Mouse (Mus musculus) C2C12 (cell line): ENCODE results near the gene Adgrg2.

ENCODE experiments used
- CTCF ChIP-seq: IDR thresholded peaks from one replicate; pipeline ENCODE4 v1.5.1; 2011; ENCODE audit not compliant: control insufficient read depth, insufficient read depth, insufficient read length
- FOSL1 ChIP-seq: IDR thresholded peaks from one replicate; pipeline ENCODE4 v1.8.0; 2011; ENCODE audit warnings: mild to moderate bottlenecking, low read length; ENCODE audit not compliant: poor library complexity, insufficient read depth, severe bottlenecking
- MYOG ChIP-seq: IDR thresholded peaks from one replicate; pipeline ENCODE4 v1.6.1; 2011; ENCODE audit not compliant: control insufficient read depth, insufficient read length; ENCODE audit errors: extremely low read depth

DNA sequence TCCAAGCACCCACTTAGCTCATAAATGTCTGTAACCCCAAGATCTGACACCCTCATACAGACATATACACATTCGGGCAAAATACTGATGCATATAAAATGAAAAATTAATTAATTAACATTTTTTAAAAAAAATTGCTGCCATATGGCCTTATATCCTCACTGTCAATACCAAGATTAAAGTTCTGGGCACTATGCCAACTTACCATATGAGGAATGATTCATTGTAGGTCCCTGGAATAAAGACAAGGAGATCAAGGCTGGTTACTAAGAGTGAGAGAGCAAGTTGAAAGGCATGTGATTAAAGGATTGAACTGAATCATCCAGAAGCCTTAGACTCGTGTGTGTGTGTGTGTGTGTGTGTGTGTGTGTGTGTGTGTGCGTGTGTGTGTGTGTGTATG lies 103.8 kb downstream of the Adgrg2 start:
- TF ChIP-seq CTCF (no peak), FOSL1 (no peak), MYOG (no peak)
